Mouse (Mus musculus): ENCODE measurements around the gene Lrrc75b.

DNA sequence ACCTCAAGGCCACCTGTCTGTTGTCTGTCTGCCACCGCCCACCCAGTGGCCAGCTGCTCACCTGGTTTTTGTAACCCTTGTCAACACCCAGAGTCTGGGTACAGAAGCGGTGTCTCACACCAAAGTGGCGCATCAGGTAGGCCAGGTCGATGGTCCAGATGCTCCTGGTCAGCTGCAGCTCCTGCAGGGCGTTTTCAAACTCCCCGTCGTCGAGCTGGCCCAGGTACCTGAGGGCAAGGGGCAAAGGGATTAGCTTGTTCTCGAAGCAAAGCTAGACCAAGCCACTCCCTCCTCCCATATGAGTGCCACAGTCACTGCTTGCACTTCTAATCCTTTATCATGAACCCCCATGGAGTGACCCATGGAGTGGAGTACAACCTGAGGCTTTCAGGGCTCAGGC is 49.1 kb downstream of the Lrrc75b start:
- no peak for TF ChIP-seq POLR2A (IDR thresholded peaks at IDR 0.05; ENCODE audit: borderline replicate concordance, control insufficient read depth, low read depth, low read length)
- TF ChIP-seq CTCF (IDR thresholded peaks at IDR 0.05; ENCODE audit: control insufficient read depth, insufficient read depth, low read length) = no peak
